Mouse (Mus musculus): ENCODE results near the gene Adam6a. TPM values are rescaled to one million over a fixed set of nuclear protein-coding genes. Genes with fewer than 3 reads are reported as not detected.

Gene Adam6a
- 0.68 TPM for polyA plus RNA-seq (2014; fragmentation: Illumina TruSeq; extraction: RNeasy Lipid Tissue Mini Kit (QIAGEN cat#74804); ENCODE audit: low read depth, low replicate concordance)

GRCm38 (mm10) chr12:113543608-113544007, at the start of gene Adam6a:
TSS of gene Adam6a (plus strand) at chr12:113543908.

Other genes starting within 250 kb of the Adam6a start
- 0.60 TPM for gene Adam6b, start 54.4 kb upstream of the Adam6a start, polyA plus RNA-seq (2014; fragmentation: Illumina TruSeq; extraction: RNeasy Lipid Tissue Mini Kit (QIAGEN cat#74804); ENCODE audit: low read depth, low replicate concordance)